ENCODE assay signal across 9 mouse cellular contexts in genomic region chr12:54405066-54405465, GRCm38 (mm10).
DNase-seq lines count a peak whose midpoint lies in the region; ATAC-seq lines count a peak whose summit lies in the region.
"Had no signal": no experiment of that assay in that cellular context is flagged by ENCODE, and none has a peak within 500 bp of the region (broad histone marks: within the 10 kb centered on the region; RNA-seq: fewer than 3 reads in every experiment).

No protein-coding gene starts in this region.

- no peaks in the 10 kb centered on the region for H3K27me3 ChIP-seq in embryonic facial prominence, embryonic 14.5 days (replicated peaks; ENCODE audit: control insufficient read depth, insufficient read depth, low read length)
- H3K27me3 ChIP-seq in heart, embryonic 14.5 days (ENCODE audit: control insufficient read depth, insufficient read depth, low read length): no peaks in the 10 kb centered on the region
- no peaks in the 10 kb centered on the region for H3K27me3 ChIP-seq in midbrain, embryonic 10.5 days (ENCODE audit: low read depth, poor library complexity, severe bottlenecking)

- H3K9me3 ChIP-seq in embryonic facial prominence, embryonic 14.5 days (ENCODE audit: control insufficient read depth, low read length): no peaks in the 10 kb centered on the region
- no peaks in the 10 kb centered on the region for H3K9me3 ChIP-seq in heart, embryonic 14.5 days (ENCODE audit: control insufficient read depth, low read length)
- 0 out of 2 replicates have a peak, but pooled peaks cover 2% of the 10 kb centered on the region for H3K9me3 ChIP-seq in midbrain, embryonic 10.5 days (replicated peaks)

- no peak overlapping the region for H3K4me3 ChIP-seq in embryonic facial prominence, embryonic 14.5 days (ENCODE audit: low read depth, low read length)
- H3K4me3 ChIP-seq in heart, embryonic 14.5 days (ENCODE audit: control insufficient read depth in 1 of 2, insufficient read depth in 1 of 2, low read depth in 1 of 2, low read length in 2 of 2): peak overlapping the region; percentile 21 to 24
- H3K4me3 ChIP-seq in midbrain, embryonic 10.5 days: no peak overlapping the region
- H3K4me3 ChIP-seq: erythroblast, embryonic 14.5 days had no signal

- peaks cover 6% of the 10 kb centered on the region; the same call in 1 of the 2 replicates for H3K4me1 ChIP-seq in embryonic facial prominence, embryonic 14.5 days (ENCODE audit: control insufficient read depth, insufficient read depth, low read length)
- H3K4me1 ChIP-seq in heart, embryonic 14.5 days (ENCODE audit: control insufficient read depth in 2 of 2, insufficient read depth in 2 of 2, low read length in 2 of 2): peaks cover 14 to 17% of the 10 kb centered on the region in 2 experiments
- peaks cover 18% of the 10 kb centered on the region for H3K4me1 ChIP-seq in midbrain, embryonic 10.5 days

- 37% methylated on average over 13 of the region's 14 CpGs for WGBS in embryonic facial prominence, embryonic 14.5 days
- 18% methylated on average over 14 of the region's 14 CpGs for WGBS in heart, embryonic 14.5 days
- WGBS in midbrain, embryonic 10.5 days: 72% methylated on average over 14 of the region's 14 CpGs

- ATAC-seq in embryonic facial prominence, embryonic 14.5 days (ENCODE audit: low read depth): no peak
- ATAC-seq in heart, embryonic 14.5 days (ENCODE audit: insufficient number of reproducible peaks, insufficient read depth, low FRiP score, low read depth): no peak

- H3K36me3 ChIP-seq in embryonic facial prominence, embryonic 14.5 days (ENCODE audit: control insufficient read depth, insufficient read depth, low read length): no peaks in the 10 kb centered on the region
- H3K36me3 ChIP-seq in heart, embryonic 14.5 days (ENCODE audit: control insufficient read depth, insufficient read depth, low read length): no peaks in the 10 kb centered on the region
- no peaks in the 10 kb centered on the region for H3K36me3 ChIP-seq in midbrain, embryonic 10.5 days

- no peak overlapping the region for H3K9ac ChIP-seq in embryonic facial prominence, embryonic 14.5 days (ENCODE audit: low read depth, low read length)
- H3K9ac ChIP-seq in heart, embryonic 14.5 days (ENCODE audit: low read length): peak overlapping the region; percentile 56

- peak overlapping the region; percentile 32 for H3K4me2 ChIP-seq in embryonic facial prominence, embryonic 14.5 days (ENCODE audit: low read depth, low read length)
- peak overlapping the region; percentile 57 for H3K4me2 ChIP-seq in heart, embryonic 14.5 days (ENCODE audit: low read length)

- peak; percentile 4 for DNase-seq in cerebellum, adult 11-12 months
- DNase-seq in cerebellum, adult 8-10 months: no peak
- peak; percentile 94 for DNase-seq in A20 (ENCODE audit: low read depth, low spot score)
- peak; percentile 74 for DNase-seq in embryonic facial prominence, embryonic 14.5 days (ENCODE audit: low spot score)
- DNase-seq in left cerebral cortex, adult 9 months (ENCODE audit: low spot score in 2 of 2): peak; percentile 43 to 76
- DNase-seq in midbrain, embryonic 10.5 days (ENCODE audit: low spot score): no peak
- peak; percentile 69 for DNase-seq in telencephalon, adult 2 months (ENCODE audit: low read depth, low spot score)

- no peak overlapping the region for H3K27ac ChIP-seq in embryonic facial prominence, embryonic 14.5 days (replicated peaks; ENCODE audit: low read depth, low read length)
- peak overlapping the region; percentile 59 to 72 for H3K27ac ChIP-seq in heart, embryonic 14.5 days (replicated peaks in 1 of 2; ENCODE audit: control insufficient read depth in 1 of 2, insufficient read depth in 1 of 2, low read depth in 2 of 2, low read length in 2 of 2)
- H3K27ac ChIP-seq in midbrain, embryonic 10.5 days (replicated peaks): peak overlapping the region; percentile 10; the same call in 1 of the 2 replicates

Comparison
In these comparisons a context has a peak if more than half of its experiments do, and no peak if none do; other contexts are left out.
1. DNase-seq: peak in cerebellum, adult 11-12 months (single experiment), A20 (single experiment), embryonic facial prominence, embryonic 14.5 days (single experiment), left cerebral cortex, adult 9 months (2 of 2) and telencephalon, adult 2 months (single experiment); none in cerebellum, adult 8-10 months (single experiment) and midbrain, embryonic 10.5 days (single experiment).
2. H3K4me3 ChIP-seq: peak in heart, embryonic 14.5 days (2 of 2); none in embryonic facial prominence, embryonic 14.5 days (single experiment) and midbrain, embryonic 10.5 days (single experiment).